Mouse (Mus musculus) E14TG2a.4 (cell line): ENCODE measurements around the gene Gm42420.

Experiments used
- H3K27me3 ChIP-seq: 2 replicates; pipeline ENCODE4 v1.6.1; 2014; ENCODE audit warnings: low read length, control low read depth; ENCODE audit not compliant: insufficient read depth
- H3K36me3 ChIP-seq: 2 replicates; pipeline ENCODE4 v1.6.1; 2014; ENCODE audit warnings: low read length, control low read depth; ENCODE audit not compliant: insufficient read depth
- H3K4me1 ChIP-seq: replicated peaks from 2 replicates; pipeline ENCODE4 v1.6.1; 2014; ENCODE audit warnings: low read depth, low read length, control low read depth
- H3K4me3 ChIP-seq: replicated peaks from 2 replicates; pipeline ENCODE4 v1.5.1; 2014; ENCODE audit warnings: mild to moderate bottlenecking, low read length
- H3K9me3 ChIP-seq: 2 replicates; pipeline ENCODE4 v1.6.1; 2014; ENCODE audit warnings: low read length, control low read depth
- CTCF ChIP-seq: conservative IDR thresholded peaks from 2 replicates; pipeline ENCODE4 v1.5.1; 2014; ENCODE audit warnings: low read length
- NANOG ChIP-seq: IDR thresholded peaks from 2 replicates; pipeline ENCODE4 v1.6.1; 2014; ENCODE audit warnings: borderline replicate concordance, low read length, mixed read lengths
- POU5F1 ChIP-seq: IDR thresholded peaks from 2 replicates; pipeline ENCODE4 v1.6.1; 2014; ENCODE audit warnings: low read length, borderline replicate concordance

Gm42420 gene

GRCm38 (mm10) chr6:39562166-39563015, 23.2 kb upstream of the Gm42420 start:
- peaks cover 7% of the 10 kb centered on the region for H3K27me3 ChIP-seq
- TF ChIP-seq NANOG (no peak), CTCF (peak; percentile 78)
- peaks cover 30% of the 10 kb centered on the region for H3K4me1 ChIP-seq

GRCm38 (mm10) chr6:39567528-39567927, 18.0 kb upstream of the Gm42420 start:
- Histone ChIP-seq H3K9me3 (no peaks in the 10 kb centered on the region), H3K27me3 (peaks cover 37% of the 10 kb centered on the region), H3K4me3 (no peak overlapping the region), H3K36me3 (no peaks in the 10 kb centered on the region), H3K4me1 (peaks cover 4% of the 10 kb centered on the region)
- TF ChIP-seq POU5F1 = no peak
- TF ChIP-seq CTCF = peak; percentile 92

More at GRCm38 (mm10) chr6:39562166-39563015, 23.2 kb upstream of the Gm42420 start:
- Histone ChIP-seq H3K4me3 (peak overlapping the region; percentile 61), H3K36me3 (no peaks in the 10 kb centered on the region), H3K9me3 (no peaks in the 10 kb centered on the region)

- TF ChIP-seq CTCF (no peak), POU5F1 (no peak), NANOG (no peak)
- no peak overlapping the region for H3K4me3 ChIP-seq
These were observed 15.1 kb upstream of the Gm42420 start for GRCm38 (mm10) chr6:39570426-39570825.

GRCm38 (mm10) chr6:39573791-39574554, 11.6 kb upstream of the Gm42420 start, which contains the start of gene Adck2:
Adck2 (plus strand) TSS chr6:39573873.
- Histone ChIP-seq H3K4me1 (peaks cover 15% of the 10 kb centered on the region), H3K36me3 (no peaks in the 10 kb centered on the region), H3K27me3 (peaks cover 35% of the 10 kb centered on the region), H3K9me3 (no peaks in the 10 kb centered on the region), H3K4me3 (peak within 1 kb of the TSS; percentile 89)
- TF ChIP-seq NANOG = no peak
- TF ChIP-seq CTCF = no peak
- TF ChIP-seq POU5F1 = no peak

More at GRCm38 (mm10) chr6:39570426-39570825, 15.1 kb upstream of the Gm42420 start:
- Histone ChIP-seq H3K9me3 (no peaks in the 10 kb centered on the region), H3K36me3 (no peaks in the 10 kb centered on the region), H3K4me1 (peaks cover 15% of the 10 kb centered on the region), H3K27me3 (peaks cover 48% of the 10 kb centered on the region)

- H3K4me1 ChIP-seq = peaks cover 15% of the 10 kb centered on the region
- no peaks in the 10 kb centered on the region for H3K9me3 ChIP-seq
- peaks cover 30% of the 10 kb centered on the region for H3K27me3 ChIP-seq
- TF ChIP-seq CTCF = no peak
- TF ChIP-seq POU5F1 = no peak
- no peak for TF ChIP-seq NANOG
- H3K36me3 ChIP-seq = no peaks in the 10 kb centered on the region
- H3K4me3 ChIP-seq = peak overlapping the region; percentile 89
These were observed 11.0 kb upstream of the Gm42420 start for GRCm38 (mm10) chr6:39574555-39574869.

GRCm38 (mm10) chr6:39574951-39575350, 10.6 kb upstream of the Gm42420 start:
- H3K4me3 ChIP-seq = peak overlapping the region; percentile 89
- H3K4me1 ChIP-seq = peaks cover 15% of the 10 kb centered on the region
- peaks cover 28% of the 10 kb centered on the region for H3K27me3 ChIP-seq
- TF ChIP-seq NANOG (no peak), POU5F1 (no peak), CTCF (no peak)
- no peaks in the 10 kb centered on the region for H3K36me3 ChIP-seq
- no peaks in the 10 kb centered on the region for H3K9me3 ChIP-seq

GRCm38 (mm10) chr6:39579552-39579951, 6.0 kb upstream of the Gm42420 start:
- no peak for TF ChIP-seq NANOG
- no peak for TF ChIP-seq CTCF
- TF ChIP-seq POU5F1 = no peak
- Histone ChIP-seq H3K4me1 (peaks cover 8% of the 10 kb centered on the region), H3K4me3 (no peak overlapping the region), H3K9me3 (no peaks in the 10 kb centered on the region), H3K27me3 (0 out of 2 replicates have a peak, but pooled peaks cover 3% of the 10 kb centered on the region), H3K36me3 (no peaks in the 10 kb centered on the region)

GRCm38 (mm10) chr6:39580558-39580957, 5.0 kb upstream of the Gm42420 start:
- H3K4me3 ChIP-seq = no peak overlapping the region
- no peaks in the 10 kb centered on the region for H3K9me3 ChIP-seq
- TF ChIP-seq CTCF (no peak), NANOG (no peak), POU5F1 (no peak)
- no peaks in the 10 kb centered on the region for H3K36me3 ChIP-seq
- no peaks in the 10 kb centered on the region for H3K27me3 ChIP-seq
- H3K4me1 ChIP-seq = no peaks in the 10 kb centered on the region
